Comparison of ENCODE assay signal across 7 mouse cellular contexts in genomic region chr11:120821076-120821922, GRCm38 (mm10). TPM values are rescaled to one million over a fixed set of nuclear protein-coding genes. Genes with fewer than 3 reads are reported as not detected.
A peak's percentile ranks its signal among the peaks of the same experiment; 100 is the strongest.
DNase-seq lines count a peak whose midpoint lies in the region; ATAC-seq lines count a peak whose summit lies in the region.

No protein-coding gene starts in this region.

- H3K4me2 ChIP-seq in heart, embryonic 13.5 days, result peak overlapping the region; percentile 98
- peak overlapping the region; percentile 98 for H3K4me2 ChIP-seq in liver, embryonic 13.5 days
- peak overlapping the region; percentile 78 for H3K4me2 ChIP-seq in neural tube, embryonic 15.5 days

- H3K27ac ChIP-seq in heart, embryonic 13.5 days (replicated peaks), result peak overlapping the region; percentile 33; the same call in 1 of the 2 replicates
- H3K27ac ChIP-seq in liver, embryonic 13.5 days, result no peak overlapping the region
- H3K27ac ChIP-seq in neural tube, embryonic 15.5 days (replicated peaks), result no peak overlapping the region

- H3K4me3 ChIP-seq in heart, embryonic 13.5 days, result peak overlapping the region; percentile 74; the same call in 1 of the 2 replicates
- peak overlapping the region; percentile 75; the same call in 1 of the 2 replicates for H3K4me3 ChIP-seq in liver, embryonic 13.5 days (replicated peaks)
- peak overlapping the region; percentile 82 for H3K4me3 ChIP-seq in neural tube, embryonic 15.5 days (replicated peaks)

- WGBS in heart, embryonic 13.5 days, result 67% methylated on average over 14 of the region's 14 CpGs
- WGBS in liver, embryonic 13.5 days (ENCODE audit: insufficient replicate concordance), result 76% methylated on average over 14 of the region's 14 CpGs
- WGBS in neural tube, embryonic 15.5 days, result 77% methylated on average over 14 of the region's 14 CpGs

- no peaks in the 10 kb centered on the region for H3K9me3 ChIP-seq in heart, embryonic 13.5 days
- no peaks in the 10 kb centered on the region for H3K9me3 ChIP-seq in liver, embryonic 13.5 days (replicated peaks)
- no peaks in the 10 kb centered on the region for H3K9me3 ChIP-seq in neural tube, embryonic 15.5 days (replicated peaks)

- peak; percentile 64 for DNase-seq in ovary, postnatal 36 days (ENCODE audit: low spot score)
- no peak for DNase-seq in ovary, postnatal 10 days (ENCODE audit: low spot score)
- DNase-seq in liver, embryonic 13.5 days, result no peak
- DNase-seq in urinary bladder, postnatal 14 days (ENCODE audit: low spot score), result no peak
- DNase-seq in left cerebral cortex, postnatal 36 days (ENCODE audit: low spot score in 2 of 2), result no peak

- H3K36me3 ChIP-seq in heart, embryonic 13.5 days, result peaks cover 62% of the 10 kb centered on the region
- H3K36me3 ChIP-seq in liver, embryonic 13.5 days, result peaks cover 64% of the 10 kb centered on the region
- H3K36me3 ChIP-seq in neural tube, embryonic 15.5 days, result peaks cover 51% of the 10 kb centered on the region

- intact Hi-C loops in left cerebral cortex, postnatal 36 days (cut with DNase I), result no loop called here

- ATAC-seq in heart, embryonic 13.5 days (ENCODE audit: extremely low read depth, insufficient number of reproducible peaks, low FRiP score, low TSS enrichment), result no peak
- no peak for ATAC-seq in liver, embryonic 13.5 days (ENCODE audit: low read depth)
- ATAC-seq in neural tube, embryonic 15.5 days (ENCODE audit: low FRiP score), result no peak

- H3K4me1 ChIP-seq in heart, embryonic 13.5 days, result peaks cover 43% of the 10 kb centered on the region
- peaks cover 53% of the 10 kb centered on the region for H3K4me1 ChIP-seq in liver, embryonic 13.5 days (replicated peaks)
- H3K4me1 ChIP-seq in neural tube, embryonic 15.5 days, result peaks cover 45% of the 10 kb centered on the region

- H3K27me3 ChIP-seq in heart, embryonic 13.5 days (replicated peaks), result no peaks in the 10 kb centered on the region
- no peaks in the 10 kb centered on the region for H3K27me3 ChIP-seq in liver, embryonic 13.5 days
- H3K27me3 ChIP-seq in neural tube, embryonic 15.5 days (replicated peaks), result no peaks in the 10 kb centered on the region

- H3K9ac ChIP-seq in heart, embryonic 13.5 days, result peak overlapping the region; percentile 94
- peak overlapping the region; percentile 86; the same call in 1 of the 2 replicates for H3K9ac ChIP-seq in liver, embryonic 13.5 days
- peak overlapping the region; percentile 15 for H3K9ac ChIP-seq in neural tube, embryonic 15.5 days (replicated peaks)

RNA-seq across cellular contexts. Expression of gene Fasn, which starts 3.0 kb away (rescaled TPM):
- polyA plus RNA-seq in heart, embryonic 13.5 days (2015; fragmentation: Nextera tagmentation; extraction: Ambion mirVana), result 23.2 and 26.4 TPM in 2 replicates
- polyA plus RNA-seq in liver, embryonic 13.5 days (2015; fragmentation: Nextera tagmentation; extraction: Ambion mirVana), result 15.3 and 17.9 TPM in 2 replicates
- polyA plus RNA-seq in neural tube, embryonic 15.5 days (2015; fragmentation: Nextera tagmentation; extraction: Ambion mirVana), result 67.9 and 71.0 TPM in 2 replicates
- 100 to 1,000 TPM; 182 to 190 TPM for total RNA-seq in left cerebral cortex, postnatal 36 days (2021)

RNA-seq across cellular contexts. Expression of gene Dus1l, which starts 25.1 kb away (rescaled TPM):
- 40.8 and 45.2 TPM in 2 replicates for polyA plus RNA-seq in heart, embryonic 13.5 days (2015; fragmentation: Nextera tagmentation; extraction: Ambion mirVana)
- 82.6 and 86.2 TPM in 2 replicates for polyA plus RNA-seq in liver, embryonic 13.5 days (2015; fragmentation: Nextera tagmentation; extraction: Ambion mirVana)
- polyA plus RNA-seq in neural tube, embryonic 15.5 days (2015; fragmentation: Nextera tagmentation; extraction: Ambion mirVana), result 45.4 and 52.4 TPM in 2 replicates
- total RNA-seq in left cerebral cortex, postnatal 36 days (2021), result 10 to 100 TPM; 39.4 to 42.4 TPM

RNA-seq across cellular contexts. Expression of gene Gps1, which starts 37.2 kb away (rescaled TPM):
- polyA plus RNA-seq in heart, embryonic 13.5 days (2015; fragmentation: Nextera tagmentation; extraction: Ambion mirVana), result 139 and 146 TPM in 2 replicates
- 102 and 104 TPM in 2 replicates for polyA plus RNA-seq in liver, embryonic 13.5 days (2015; fragmentation: Nextera tagmentation; extraction: Ambion mirVana)
- 266 and 277 TPM in 2 replicates for polyA plus RNA-seq in neural tube, embryonic 15.5 days (2015; fragmentation: Nextera tagmentation; extraction: Ambion mirVana)
- 100 to 1,000 TPM; 130 to 153 TPM for total RNA-seq in left cerebral cortex, postnatal 36 days (2021)

RNA-seq across cellular contexts. Expression of gene Rfng, which starts 37.3 kb away (rescaled TPM):
- 21.4 and 24.5 TPM in 2 replicates for polyA plus RNA-seq in heart, embryonic 13.5 days (2015; fragmentation: Nextera tagmentation; extraction: Ambion mirVana)
- 11.2 and 15.4 TPM in 2 replicates for polyA plus RNA-seq in liver, embryonic 13.5 days (2015; fragmentation: Nextera tagmentation; extraction: Ambion mirVana)
- polyA plus RNA-seq in neural tube, embryonic 15.5 days (2015; fragmentation: Nextera tagmentation; extraction: Ambion mirVana), result 123 and 136 TPM in 2 replicates
- 10 to 100 TPM; 63.7 to 65.9 TPM for total RNA-seq in left cerebral cortex, postnatal 36 days (2021)

RNA-seq across cellular contexts. Expression of gene Hmga1b, which starts 58.7 kb away (rescaled TPM):
- polyA plus RNA-seq in heart, embryonic 13.5 days (2015; fragmentation: Nextera tagmentation; extraction: Ambion mirVana), result 1.8 and 2.6 TPM in 2 replicates
- polyA plus RNA-seq in liver, embryonic 13.5 days (2015; fragmentation: Nextera tagmentation; extraction: Ambion mirVana), result 4.9 and 6.5 TPM in 2 replicates
- 2.2 and 3.1 TPM in 2 replicates for polyA plus RNA-seq in neural tube, embryonic 15.5 days (2015; fragmentation: Nextera tagmentation; extraction: Ambion mirVana)
- total RNA-seq in left cerebral cortex, postnatal 36 days (2021), result 10 to 100 TPM; 23.4 to 34.8 TPM

Comparison
In these comparisons a context has a peak if more than half of its experiments do, and no peak if none do; other contexts are left out.
1. H3K9ac ChIP-seq: peak in every context shown above with its lines; median percentile 94 in heart, embryonic 13.5 days; 86 in liver, embryonic 13.5 days; 15 in neural tube, embryonic 15.5 days.